Mouse (Mus musculus): ENCODE measurements at regions not wholly inside any gene's neighbourhood (a gene's known extent, or its start where the extent isn't known, plus 50 kb on each side); places are given as distances from the start of the nearest gene placed in this dataset.

- no peak for DNase-seq (ENCODE audit: extremely low spot score in 1 of 2, low spot score in 1 of 2)
Observed at GRCm38 (mm10) chr12:13841238-13841637, 310.6 kb downstream of the Fam84a start.

GRCm38 (mm10) chr12:13834723-13835122, 317.1 kb downstream of the Fam84a start:
- DNase-seq (ENCODE audit: extremely low spot score in 1 of 2, low spot score in 1 of 2): no peak

DNA sequence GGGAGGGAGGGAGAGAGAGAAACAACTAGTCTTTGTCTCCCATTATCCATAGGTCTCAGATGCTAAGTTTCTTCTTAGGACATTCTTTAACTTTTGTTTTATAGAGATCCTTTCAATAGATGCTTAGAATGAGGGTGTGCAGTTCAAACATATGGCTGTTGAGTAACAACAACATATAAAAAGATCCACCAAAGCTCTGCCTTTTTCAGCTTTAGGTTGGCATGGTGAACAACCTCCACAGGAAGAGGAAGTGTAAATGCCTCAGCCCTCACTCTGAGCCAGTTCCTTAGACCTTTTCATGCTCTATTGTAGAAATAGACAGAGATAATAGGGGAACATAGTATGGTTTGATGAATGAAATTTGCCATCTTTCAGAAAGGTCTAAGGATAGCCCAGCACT, 326.0 kb downstream of the Fam84a start:
- peak in 1 of 2 experiments; percentile 33 for DNase-seq (ENCODE audit: extremely low spot score in 1 of 2, low spot score in 1 of 2)

- DNase-seq (ENCODE audit: extremely low spot score in 1 of 2, low spot score in 1 of 2): peak in 1 of 2 experiments; percentile 27
Observed at GRCm38 (mm10) chr12:13815500-13815899, 336.4 kb downstream of the Fam84a start.

DNA sequence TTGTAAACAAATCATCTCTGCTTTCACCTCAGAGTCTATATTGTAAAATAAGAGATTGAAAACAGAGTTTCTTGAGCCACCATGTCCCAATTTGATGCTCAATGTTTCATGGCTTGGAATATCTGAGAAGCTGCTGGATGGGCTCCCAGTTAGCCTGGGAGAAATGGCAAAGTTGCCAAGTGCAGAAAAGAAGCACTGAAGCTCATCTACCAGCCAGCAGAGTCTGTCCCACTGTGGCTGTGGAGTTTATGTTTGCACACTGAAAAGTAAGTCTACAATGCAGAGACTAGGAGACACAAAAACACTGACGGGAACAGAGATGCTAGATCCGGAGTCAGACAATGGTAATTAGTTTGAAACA, 341.7 kb downstream of the Fam84a start:
- peak in 1 of 2 experiments; percentile 53 for DNase-seq (ENCODE audit: extremely low spot score in 1 of 2, low spot score in 1 of 2)

- peak in 1 of 2 experiments; percentile 43 for DNase-seq (ENCODE audit: extremely low spot score in 1 of 2, low spot score in 1 of 2)
Observed at GRCm38 (mm10) chr12:13809291-13810154, 342.3 kb downstream of the Fam84a start.

- DNase-seq (ENCODE audit: extremely low spot score in 1 of 2, low spot score in 1 of 2): peak in 1 of 2 experiments; percentile 12
Observed at GRCm38 (mm10) chr12:13779752-13780151, 372.1 kb downstream of the Fam84a start.

DNA sequence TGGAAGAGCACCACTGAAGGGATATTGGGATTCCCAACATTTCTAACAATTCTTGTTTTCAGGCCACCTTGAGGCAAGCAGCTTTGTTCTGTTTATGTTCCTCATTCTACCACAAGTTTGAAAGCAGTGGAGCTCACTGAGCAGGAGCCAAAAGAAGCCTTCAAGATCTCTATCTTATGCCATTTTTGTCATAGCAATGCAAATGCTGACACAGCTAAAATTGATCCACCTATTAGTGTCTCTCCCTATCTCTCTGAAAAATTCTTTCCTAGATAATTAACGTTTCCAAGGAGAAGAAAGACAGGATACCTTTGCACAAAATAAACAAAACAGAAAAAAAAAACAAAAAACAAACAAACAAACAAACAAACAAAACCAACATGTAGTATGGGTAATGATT, 375.2 kb downstream of the Fam84a start:
- DNase-seq (ENCODE audit: extremely low spot score in 1 of 2, low spot score in 1 of 2): no peak

DNA sequence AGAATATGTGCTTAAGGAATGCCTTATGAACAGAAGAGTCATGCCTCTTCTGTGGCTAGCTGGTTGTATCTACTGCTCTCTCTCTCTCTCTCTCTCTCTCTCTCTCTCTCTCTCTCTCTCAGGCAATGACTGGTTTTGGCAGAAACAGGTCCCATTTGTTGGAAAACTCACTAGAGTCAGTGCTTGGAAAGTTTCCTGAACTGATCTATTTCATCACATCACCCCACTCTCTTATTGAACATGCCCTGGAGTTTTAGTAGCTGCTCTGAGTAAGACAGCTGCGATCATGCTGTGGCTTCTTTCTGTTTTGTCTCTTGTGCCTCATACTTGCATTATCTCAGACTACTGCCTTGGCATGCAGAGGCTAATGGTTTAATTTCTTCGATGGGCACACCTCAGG, 382.2 kb downstream of the Fam84a start:
- peak in 1 of 2 experiments; percentile 4 for DNase-seq (ENCODE audit: extremely low spot score in 1 of 2, low spot score in 1 of 2)

- DNase-seq (ENCODE audit: extremely low spot score in 1 of 2, low spot score in 1 of 2): peak; percentile 4 to 55
Observed at GRCm38 (mm10) chr12:13769156-13769555, 382.7 kb downstream of the Fam84a start.

GRCm38 (mm10) chr12:13766486-13766885, 385.4 kb downstream of the Fam84a start:
- DNase-seq (ENCODE audit: extremely low spot score in 1 of 2, low spot score in 1 of 2): no peak

GRCm38 (mm10) chr12:13753878-13754277, 398.0 kb downstream of the Fam84a start:
- DNase-seq (ENCODE audit: extremely low spot score in 1 of 2, low spot score in 1 of 2): no peak

- DNase-seq (ENCODE audit: extremely low spot score in 1 of 2, low spot score in 1 of 2): peak in 1 of 2 experiments; percentile 10
Observed at GRCm38 (mm10) chr12:13744323-13744931, 407.4 kb downstream of the Fam84a start.

GRCm38 (mm10) chr12:13729901-13730637, 421.8 kb downstream of the Fam84a start:
- DNase-seq (ENCODE audit: extremely low spot score in 1 of 2, low spot score in 1 of 2): no peak

DNA sequence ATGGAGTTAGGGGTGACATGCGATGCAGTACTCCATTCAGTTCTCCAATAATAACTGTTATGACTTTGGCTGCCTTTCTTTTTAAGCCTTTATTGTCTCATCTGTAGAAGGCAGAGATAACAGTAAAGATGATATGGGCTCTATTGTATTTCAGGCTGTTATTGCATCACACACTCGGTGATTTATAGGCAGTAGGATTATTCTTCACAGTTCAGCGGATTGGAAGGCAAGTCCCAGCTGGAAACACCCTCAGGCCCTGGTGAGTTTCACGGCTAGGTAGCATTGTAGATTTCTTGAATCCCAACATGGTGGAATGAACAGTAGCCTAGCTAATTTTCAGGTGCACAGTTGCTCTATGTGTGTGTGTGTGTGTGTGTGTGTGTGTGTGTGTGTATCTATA, 422.9 kb downstream of the Fam84a start:
- DNase-seq (ENCODE audit: extremely low spot score in 1 of 2, low spot score in 1 of 2): no peak

DNA sequence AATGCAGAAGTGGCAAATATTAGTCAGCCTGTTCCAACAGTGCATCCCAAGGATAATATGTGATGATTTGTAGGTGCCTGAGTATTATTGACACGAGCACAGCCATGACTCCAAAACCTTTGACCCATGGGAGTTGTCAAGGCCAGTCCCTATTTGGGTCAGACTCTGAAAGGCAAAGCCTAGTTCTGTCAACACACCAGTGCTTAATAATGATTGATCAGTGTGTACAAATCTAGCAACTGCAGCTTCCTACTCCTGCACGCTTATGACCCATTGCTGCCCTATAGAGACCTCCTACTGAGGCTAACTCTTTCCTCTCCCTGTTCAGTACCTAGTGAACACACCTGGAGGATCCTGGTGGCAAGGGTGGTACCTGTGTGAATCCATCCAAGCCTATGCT, 427.3 kb downstream of the Fam84a start:
- no peak for DNase-seq (ENCODE audit: extremely low spot score in 1 of 2, low spot score in 1 of 2)

GRCm38 (mm10) chr12:13709806-13710205, 440.9 kb downstream of the Nbas start:
- DNase-seq (ENCODE audit: extremely low spot score in 1 of 2, low spot score in 1 of 2): no peak

- peak in 1 of 2 experiments; percentile 12 for DNase-seq (ENCODE audit: extremely low spot score in 1 of 2, low spot score in 1 of 2)
Observed at GRCm38 (mm10) chr12:13707747-13708146, 438.8 kb downstream of the Nbas start.

DNA sequence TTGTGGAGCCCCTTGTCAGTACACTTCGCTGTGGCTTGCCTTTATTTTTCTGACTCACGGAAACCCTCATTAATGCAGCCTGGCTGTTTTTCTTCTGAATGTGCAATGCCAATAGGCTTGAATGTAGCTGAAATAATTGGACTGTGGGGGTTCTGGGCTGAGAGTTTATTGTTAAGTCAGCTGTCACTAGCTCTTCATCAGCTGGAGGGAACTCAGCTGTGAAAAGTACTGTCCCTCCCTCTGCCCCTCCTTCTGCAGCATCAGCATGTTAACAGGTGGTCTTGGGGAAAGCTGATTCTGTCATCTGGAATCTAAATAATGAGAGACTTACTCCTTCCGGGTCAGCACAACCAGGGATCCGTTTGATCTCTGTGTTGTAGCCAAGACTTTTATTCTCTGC, 437.6 kb downstream of the Nbas start:
- DNase-seq (ENCODE audit: extremely low spot score in 1 of 2, low spot score in 1 of 2): no peak

GRCm38 (mm10) chr12:13703604-13704003, 434.7 kb downstream of the Nbas start:
- DNase-seq (ENCODE audit: extremely low spot score in 1 of 2, low spot score in 1 of 2): no peak

GRCm38 (mm10) chr12:13699858-13700257, 430.9 kb downstream of the Nbas start:
- peak in 1 of 2 experiments; percentile 23 for DNase-seq (ENCODE audit: extremely low spot score in 1 of 2, low spot score in 1 of 2)

Measured in frontal cortex, adult 2 months (tissue).